Mouse (Mus musculus): ENCODE data around the gene Dgkg.

Gene Dgkg

DNA sequence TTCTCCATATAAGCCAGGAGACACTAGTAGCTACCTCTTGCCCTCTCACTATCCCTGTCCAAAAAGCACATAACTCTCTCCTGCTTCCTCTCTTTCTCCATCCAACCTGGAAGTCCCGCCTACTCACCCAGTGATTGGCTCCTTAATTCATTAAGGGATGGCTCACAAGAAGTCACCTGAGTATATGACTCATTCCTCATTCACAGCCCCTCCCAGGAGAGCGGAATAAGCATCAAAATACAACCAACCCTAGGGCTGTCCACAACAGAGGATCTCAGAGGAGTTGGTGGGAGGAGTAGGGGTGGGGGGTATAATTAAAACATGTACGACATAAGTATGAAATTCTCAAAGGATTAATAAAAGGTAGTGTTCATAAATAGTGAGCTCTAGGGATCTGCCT, 55.3 kb downstream of the Dgkg start:
- in situ Hi-C loops (cut with MboI, MseI) = loop anchor here in 1 of 2 experiments (5.0 kb wide), 1 partner anchor 81 kb away; no protein-coding TSS in a partner anchor

DNA sequence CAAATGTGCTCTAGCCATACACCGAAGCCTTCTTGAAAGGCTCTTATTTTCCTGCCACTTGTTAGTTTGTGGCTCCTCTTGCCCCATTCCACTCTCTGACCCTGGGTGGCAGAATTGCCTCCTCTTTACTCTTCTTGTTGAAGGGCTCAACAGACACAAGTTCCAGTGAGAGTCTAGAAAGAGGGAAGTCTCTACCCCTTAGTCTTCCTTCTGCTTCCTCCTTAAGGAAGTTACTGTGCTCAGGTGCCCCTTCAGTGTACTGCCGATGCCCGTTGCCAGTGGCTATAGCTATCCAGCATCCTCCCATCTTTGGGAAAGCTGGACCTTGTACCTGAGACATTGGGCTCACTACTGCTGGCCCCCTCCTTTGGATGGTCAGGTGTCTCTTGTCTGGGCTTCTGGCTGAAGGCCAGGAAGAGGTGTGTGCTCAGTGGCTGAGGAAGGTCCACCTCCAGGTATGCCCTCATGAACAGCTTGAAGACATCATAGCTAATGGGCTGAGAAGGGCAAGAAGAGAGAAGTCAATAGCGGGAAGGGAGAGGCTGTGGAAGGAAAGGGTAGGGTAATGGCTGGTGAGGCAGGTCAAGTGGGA, 56.8 kb downstream of the Dgkg start:
- in situ Hi-C loops (cut with MboI, MseI) = loop anchor here in 1 of 2 experiments (5.0 kb wide), 1 partner anchor 82 kb away; no protein-coding TSS in a partner anchor

DNA sequence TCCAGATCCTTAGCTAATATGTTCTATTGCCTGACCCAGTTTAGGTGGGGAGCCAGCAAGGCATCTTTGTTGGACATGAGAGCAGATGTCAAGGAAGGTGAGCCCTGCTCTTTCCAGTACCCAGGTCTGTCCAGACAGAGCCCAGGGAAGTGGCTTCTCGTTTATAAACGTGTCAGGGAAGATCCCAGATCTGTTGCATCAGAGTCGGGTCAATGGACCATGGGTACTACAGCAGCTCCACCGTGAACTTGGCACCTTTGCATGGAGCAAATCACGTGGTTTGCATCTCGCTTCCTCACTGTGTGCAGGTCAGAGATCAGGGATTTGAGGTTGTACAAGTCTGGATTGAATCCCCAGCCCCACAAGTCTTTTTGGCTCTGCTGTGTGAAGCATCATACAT, 58.3 kb downstream of the Dgkg start:
- in situ Hi-C loops (cut with MboI, MseI) = no loop called here

DNA sequence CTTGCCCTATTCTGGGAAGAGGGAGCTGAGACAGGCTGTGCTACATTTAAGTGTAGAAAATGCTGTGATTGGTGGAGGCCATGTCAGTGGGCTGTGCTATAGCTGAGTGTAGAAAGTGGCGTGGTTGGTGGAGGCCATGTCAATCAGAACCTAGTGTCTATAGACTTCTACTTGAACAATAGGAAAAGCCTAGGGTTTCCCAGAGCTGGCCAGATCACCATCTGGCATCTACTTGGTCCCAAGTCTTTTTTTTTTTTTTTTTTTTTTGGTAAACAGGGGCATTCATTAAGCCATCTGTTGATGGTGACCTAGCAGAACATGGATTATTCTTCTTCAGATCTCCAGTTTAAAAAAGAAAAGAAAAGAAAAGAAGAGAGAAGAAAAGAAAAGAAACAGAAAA, 60.6 kb downstream of the Dgkg start:
- in situ Hi-C loops (cut with MboI, MseI) = no loop called here

DNA sequence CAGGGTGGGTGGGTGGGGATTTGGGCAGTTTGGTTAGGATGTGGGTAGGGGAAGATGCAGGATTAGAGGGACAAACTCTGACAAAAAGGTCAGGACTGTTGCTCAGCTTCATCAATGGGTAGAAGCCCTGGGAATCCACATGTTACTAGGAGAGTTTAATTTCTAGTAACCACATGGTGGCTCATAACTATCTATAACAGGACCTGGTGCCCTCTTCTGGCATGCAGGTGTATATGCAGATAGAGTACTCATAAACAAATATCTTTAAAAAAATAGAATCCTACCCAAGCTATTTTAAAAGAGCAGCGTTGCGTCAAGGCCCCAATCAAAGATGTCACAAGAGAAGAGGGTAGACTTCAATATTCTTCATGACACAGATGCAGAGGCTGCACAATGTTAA, 63.1 kb downstream of the Dgkg start:
- in situ Hi-C loops (cut with MboI, MseI) = no loop called here

DNA sequence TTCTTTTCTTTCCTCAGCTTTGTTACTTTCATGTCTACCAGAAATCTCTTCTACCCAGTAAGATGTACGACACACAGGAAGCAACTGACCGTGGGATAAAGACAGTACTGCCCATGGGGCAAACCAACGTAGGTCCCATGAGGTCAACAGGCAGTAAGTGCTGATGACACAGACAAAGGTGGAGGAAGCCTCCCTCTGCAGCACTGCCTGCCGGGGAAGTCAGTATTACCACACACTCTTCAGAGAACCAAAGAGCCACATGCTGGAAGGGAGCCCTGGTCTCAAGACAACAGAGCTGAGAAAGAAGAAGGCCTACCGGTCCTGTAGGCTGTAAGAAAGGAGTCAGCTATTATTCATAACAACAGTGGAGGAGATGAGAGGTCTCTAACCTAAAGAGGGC, 67.4 kb downstream of the Dgkg start:
- in situ Hi-C loops (cut with MboI, MseI) = loop anchor here in 1 of 2 experiments (10.0 kb wide), 1 partner anchor 465 kb away; the partner anchor contains the start of gene Kng1

DNA sequence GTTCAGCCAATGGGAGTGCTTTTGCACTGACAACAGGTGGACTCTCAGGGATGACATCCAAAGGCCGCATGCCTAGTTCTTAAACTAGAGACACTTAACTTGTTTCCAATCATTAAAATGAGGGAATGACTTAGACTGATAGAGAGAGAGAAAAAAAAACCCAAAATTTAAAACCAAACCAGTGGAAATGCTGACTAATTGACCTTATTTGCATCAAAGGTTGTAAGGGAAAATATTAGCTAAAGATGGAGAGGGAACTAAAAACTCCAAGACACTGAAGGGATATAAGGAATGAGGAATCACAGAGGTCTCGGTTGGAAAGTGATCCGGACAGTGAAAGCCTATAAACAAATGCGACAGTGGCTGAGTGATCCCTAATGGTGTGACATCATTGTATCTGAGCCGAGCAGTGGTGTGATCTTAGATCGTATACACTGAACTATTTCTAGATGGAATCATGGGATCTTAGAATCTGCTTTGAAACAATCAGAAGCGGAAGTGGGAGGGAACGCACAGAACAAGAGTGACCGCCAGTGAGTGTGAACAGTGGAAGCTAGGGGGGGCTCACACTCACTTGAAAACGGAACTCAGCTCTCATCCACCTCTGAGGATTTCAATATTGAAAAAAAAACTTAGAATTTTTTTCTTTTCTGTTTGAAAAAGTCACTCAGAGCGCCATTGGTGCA, 70.7 kb downstream of the Dgkg start:
- in situ Hi-C loops (cut with MboI, MseI) = loop anchor here in 1 of 2 experiments (10.0 kb wide), 1 partner anchor 469 kb away; the partner anchor contains the start of gene Kng1

DNA sequence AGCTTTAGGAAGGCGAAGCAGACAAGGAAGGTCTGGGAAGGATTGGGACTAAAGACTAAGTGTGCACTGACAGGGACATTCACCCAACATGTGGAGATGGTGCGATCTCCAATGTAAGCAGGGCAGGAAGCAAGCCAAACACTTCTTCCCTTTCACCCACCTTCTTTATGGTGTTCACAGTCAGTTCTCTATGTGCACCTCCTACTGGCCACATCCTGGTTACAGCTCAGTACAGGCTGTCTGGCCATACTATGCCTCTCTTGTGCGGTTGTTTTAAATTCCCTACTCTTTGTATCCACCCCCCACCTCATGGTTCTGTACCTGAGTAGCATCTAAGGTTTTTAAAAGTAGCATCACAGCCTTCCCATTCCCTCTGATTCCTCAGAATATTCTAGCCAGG, 71.5 kb downstream of the Dgkg start:
- in situ Hi-C loops (cut with MboI, MseI) = loop anchor here in 1 of 2 experiments (10.0 kb wide), 1 partner anchor 469 kb away; the partner anchor contains the start of gene Kng1

DNA sequence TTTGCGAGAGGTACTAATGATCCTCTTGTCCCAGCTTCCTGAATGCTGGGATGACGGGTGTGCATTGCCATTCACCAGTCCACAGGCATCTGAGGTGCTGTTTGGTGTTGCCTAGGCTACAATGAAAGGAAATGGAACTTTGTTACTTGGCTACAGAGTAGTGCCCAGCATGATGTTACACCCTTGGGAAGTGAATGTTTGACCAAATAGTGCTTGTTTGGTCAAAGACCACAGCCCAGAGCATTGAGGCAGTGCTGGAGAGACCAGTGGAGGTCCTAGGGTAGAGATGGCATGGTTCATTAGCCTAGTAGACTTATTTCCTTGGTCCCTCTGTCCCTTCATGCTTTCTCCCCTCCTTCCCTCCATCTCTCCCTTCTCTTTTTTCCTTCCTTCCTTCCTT, 73.6 kb downstream of the Dgkg start:
- in situ Hi-C loops (cut with MboI, MseI) = loop anchor here in 1 of 2 experiments (10.0 kb wide), 1 partner anchor 471 kb away; the partner anchor contains the start of gene Kng1

DNA sequence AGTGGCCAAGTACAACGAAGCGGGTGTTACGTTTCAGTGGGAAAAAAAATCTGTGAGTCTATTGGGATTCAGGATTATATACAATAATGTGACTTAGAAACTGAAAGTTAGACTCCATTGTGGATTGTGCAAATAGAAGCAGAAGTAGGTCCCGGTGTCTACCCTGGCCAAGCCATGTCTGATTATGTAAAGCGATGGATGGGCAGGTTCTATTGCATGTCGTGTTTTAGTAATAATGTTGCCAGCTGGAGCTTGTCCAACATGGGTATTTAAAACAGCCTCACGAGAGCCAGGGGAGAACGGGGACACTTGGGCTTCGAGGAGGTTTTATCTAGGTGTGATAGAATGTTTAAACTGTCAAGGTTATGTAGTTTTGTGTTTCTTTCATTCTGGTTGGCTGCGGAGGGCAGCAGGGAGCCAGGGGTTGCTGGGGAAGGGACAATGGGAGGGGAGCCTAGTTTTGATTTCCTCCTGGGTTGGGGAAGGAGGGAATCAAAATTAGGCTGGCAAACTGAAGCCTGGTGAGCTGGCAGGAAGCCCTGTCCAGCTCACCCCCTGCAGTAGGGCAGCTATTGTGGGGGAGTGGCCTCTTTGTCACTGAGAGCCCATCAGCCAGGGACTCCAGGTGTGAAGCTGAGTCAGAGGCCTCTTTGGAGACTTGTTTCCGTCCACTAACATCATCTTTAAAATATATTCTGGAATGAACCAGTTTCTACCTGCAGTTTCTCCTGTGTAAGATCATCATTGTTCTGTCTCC, 74.7 kb downstream of the Dgkg start:
- in situ Hi-C loops (cut with MboI, MseI) = loop anchor here in 1 of 2 experiments (10.0 kb wide), 1 partner anchor 472 kb away; the partner anchor contains the start of gene Kng1

DNA sequence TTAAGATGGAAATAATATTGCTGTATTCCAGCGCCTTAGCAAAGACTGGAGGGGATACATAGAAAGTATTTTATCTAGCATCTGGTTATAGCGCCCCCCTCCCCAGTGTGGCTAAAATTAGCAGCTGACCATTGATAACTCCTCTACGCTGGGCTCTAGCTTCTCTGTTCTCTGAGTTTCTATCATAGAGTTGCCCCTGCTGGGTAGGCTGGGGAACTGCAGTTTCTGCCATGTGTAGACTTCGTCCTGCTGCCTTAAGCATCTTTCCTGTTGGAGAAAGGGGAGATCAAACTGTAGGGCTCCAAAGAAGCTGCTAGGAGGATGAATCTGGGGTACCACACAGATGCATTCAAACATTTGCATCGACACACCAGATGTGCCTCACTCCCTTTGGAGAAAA, 76.9 kb downstream of the Dgkg start:
- in situ Hi-C loops (cut with MboI, MseI) = loop anchor here in 1 of 2 experiments (10.0 kb wide), 1 partner anchor 475 kb away; the partner anchor contains the start of gene Kng1

DNA sequence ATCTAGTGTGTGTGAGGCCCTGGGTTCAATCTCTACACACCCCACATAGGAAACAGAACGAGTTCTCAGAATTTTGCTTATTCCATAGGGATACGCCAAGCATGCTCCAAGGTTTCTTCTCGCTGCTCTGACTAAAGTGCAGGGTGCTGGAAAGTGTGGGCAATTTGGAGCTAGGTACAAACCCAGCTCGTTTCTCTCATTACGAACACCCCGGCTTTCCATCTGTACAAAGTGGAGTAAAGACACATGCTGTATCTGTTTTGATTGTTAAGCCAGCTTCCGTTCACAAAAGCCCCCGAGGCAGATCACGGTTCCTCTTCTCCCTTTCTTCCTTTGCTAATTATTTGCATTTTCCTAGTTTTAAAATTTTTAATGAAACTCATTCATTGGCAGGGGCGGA, 78.1 kb downstream of the Dgkg start:
- in situ Hi-C loops (cut with MboI, MseI) = loop anchor here in 1 of 2 experiments (10.0 kb wide), 1 partner anchor 1016 kb away; no protein-coding TSS in a partner anchor

DNA sequence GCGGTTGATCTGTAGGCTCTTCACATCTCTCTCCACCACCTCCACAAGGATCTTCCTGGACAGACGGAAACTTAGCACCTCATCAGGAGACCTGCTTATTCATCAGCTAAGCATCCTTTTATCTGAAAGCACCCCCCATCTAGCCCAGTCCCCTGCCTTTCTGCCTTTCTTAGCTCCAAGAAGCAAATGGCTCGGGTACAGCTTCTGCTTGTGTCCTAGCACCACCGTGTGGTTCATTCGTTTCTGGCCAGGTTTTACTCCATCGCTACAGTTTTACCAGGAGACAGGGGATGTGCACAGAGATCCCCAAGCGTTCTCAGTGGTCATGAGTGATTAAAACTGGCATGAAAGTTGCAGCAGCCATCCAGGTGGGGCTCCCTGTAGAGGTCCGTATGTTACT, 79.4 kb downstream of the Dgkg start:
- in situ Hi-C loops (cut with MboI, MseI) = loop anchor here in 1 of 2 experiments (10.0 kb wide), 1 partner anchor 1017 kb away; no protein-coding TSS in a partner anchor

DNA sequence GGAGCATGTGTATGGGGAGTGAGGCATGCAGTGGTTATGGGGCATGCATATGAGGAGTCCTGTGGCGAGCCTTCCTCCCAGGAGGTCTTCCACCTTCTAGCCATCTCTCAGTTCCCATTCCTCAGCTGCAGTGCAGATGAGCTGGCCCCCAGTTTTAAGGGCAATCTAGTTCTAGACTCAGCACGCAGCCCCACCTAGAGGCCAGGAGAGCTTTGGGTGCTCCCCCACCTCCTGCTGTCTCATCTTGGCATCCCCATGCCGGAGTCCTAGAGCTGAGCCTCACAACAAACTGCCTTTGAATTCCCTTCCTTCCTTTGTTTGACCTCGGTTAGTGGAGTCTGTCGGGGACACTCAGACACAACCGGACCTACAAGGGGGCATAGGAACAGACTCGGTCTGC, 82.9 kb downstream of the Dgkg start:
- in situ Hi-C loops (cut with MboI, MseI) = loop anchor here (10.0 to 25.0 kb wide), 2 partner anchors 463 to 1021 kb away; partner anchors contain the start of gene Kng2 (in 1 of the 2)

DNA sequence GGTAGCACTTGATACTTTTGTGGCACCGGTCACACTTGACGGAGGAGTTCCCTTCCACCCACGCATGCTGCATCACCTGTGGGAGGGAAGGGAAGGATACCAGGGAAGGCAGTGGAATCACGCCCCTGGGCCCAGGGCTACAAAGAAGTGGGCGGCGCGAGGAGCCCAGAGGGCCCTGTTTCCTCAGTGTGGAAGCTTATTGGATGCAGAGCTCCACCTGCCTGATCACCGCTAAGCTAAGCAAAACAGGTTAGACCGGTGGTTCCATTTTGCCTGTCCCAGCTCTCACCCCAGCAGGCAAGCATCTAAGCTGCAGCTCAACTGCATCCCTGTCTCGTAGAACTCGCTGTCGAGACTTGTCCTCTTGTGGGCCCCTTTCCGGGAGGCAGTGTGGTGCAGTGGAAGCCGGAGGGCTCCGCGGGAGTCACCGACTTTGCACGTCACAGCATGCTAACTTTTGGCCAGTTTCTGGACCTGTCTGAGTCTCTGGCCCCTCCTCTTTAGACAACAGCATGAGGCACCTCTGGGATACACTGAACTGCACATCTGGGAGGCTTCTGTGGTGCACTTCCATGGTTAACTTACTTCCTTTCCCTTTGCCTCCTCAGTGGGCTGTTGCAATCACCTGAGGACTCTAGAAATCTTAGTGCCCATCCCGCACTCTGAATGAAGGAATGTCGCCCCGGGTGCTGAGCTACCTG, 84.2 kb downstream of the Dgkg start:
- in situ Hi-C loops (cut with MboI, MseI) = loop anchor here (10.0 to 25.0 kb wide), 2 partner anchors 465 to 1022 kb away; partner anchors contain the start of gene Kng2 (in 1 of the 2)

DNA sequence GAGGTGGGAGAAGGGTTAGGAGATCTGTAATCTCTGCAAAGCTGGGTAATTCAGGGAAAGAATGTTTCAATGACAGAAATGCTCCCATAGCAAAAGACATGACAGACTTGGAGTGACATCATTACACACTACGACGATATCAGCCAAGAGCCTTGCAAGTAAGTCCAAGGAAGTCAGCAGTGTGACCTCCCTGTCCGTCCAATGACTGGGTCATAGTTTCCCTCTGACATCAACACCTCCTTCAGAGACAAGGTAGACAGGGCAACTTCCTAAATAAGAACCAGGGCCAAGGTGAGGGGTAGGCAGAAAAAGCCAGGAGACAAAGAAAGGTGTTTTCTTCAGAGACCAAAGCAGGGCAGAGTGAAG, 92.1 kb downstream of the Dgkg start:
- in situ Hi-C loops (cut with MboI, MseI) = loop anchor here (5.0 to 25.0 kb wide), 4 partner anchors 237 to 472 kb away; partner anchors contain the start of gene Kng2 (in 1 of the 2)

DNA sequence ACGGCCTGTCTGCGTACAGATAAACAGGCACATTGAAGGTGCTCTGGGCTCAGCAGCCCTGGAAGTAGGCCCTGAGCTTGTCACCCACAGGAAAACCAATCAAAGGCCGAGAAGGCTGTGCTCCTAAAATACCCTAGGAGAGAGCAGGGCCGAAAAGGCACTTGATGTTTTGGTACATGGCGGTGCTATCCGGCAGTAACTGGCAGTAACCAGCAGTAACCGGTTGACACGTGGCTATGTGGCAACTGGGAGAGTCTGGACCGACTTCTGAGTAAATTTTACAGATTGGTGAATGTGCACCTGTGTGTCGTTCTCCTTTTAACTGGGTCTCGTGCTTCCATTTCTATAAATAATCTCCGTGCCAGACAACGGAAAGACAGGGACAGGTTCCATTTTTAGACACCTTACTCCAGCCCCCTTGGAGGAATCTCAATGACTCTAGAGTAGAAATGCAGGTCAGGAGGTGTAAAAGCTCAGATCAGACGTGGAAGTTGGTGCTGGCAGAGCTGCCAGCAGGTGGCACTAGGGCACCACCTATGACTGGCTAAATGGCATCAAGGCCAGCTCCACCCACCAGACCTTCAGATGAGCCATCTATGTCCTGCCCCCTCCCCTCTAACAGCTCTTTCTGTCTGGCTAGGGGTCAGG, 92.6 kb downstream of the Dgkg start:
- in situ Hi-C loops (cut with MboI, MseI) = loop anchor here (5.0 to 25.0 kb wide), 4 partner anchors 238 to 473 kb away; partner anchors contain the start of gene Kng2 (in 1 of the 2)

DNA sequence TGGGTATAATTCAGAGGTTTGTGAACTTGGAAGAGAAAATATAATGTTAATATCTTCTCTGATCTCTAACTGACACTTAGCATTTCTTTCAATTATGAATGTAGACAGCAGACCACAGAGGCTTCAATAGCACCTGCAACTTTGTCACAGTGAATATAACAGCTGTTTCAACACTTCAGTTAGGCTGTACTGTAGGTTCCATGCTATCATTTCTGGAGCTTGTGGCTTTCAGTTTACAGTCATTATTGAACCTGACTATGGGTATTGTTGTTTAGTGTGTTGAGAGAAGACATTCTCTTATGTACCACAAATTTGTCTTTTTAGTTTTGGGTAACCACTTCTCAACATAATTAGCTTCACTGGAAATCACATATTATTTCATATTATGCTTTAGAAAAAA, 93.4 kb downstream of the Dgkg start:
- in situ Hi-C loops (cut with MboI, MseI) = loop anchor here (5.0 to 25.0 kb wide), 4 partner anchors 239 to 474 kb away; partner anchors contain the start of gene Kng2 (in 1 of the 2)

DNA sequence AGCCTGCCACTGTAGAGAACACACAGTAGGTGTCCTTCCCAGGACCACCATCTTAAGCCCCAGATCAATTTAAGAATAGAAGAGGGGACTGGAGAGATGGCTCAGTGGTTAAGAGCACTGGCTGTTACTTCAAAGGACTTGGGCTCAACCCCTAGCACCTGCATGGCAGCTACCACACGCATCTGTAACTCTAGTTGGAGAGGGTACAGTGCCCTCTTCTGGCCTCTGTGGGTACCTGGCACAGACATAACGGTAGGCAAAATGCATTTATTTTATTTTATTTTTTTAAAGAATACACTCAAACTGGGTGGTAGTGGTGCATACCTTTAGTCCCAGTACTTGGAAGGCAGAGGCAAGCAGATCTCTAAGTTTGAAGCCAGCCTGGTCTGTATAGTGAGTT, 102.0 kb downstream of the Dgkg start:
- in situ Hi-C loops (cut with MboI, MseI) = loop anchor here (5.0 to 25.0 kb wide), 4 partner anchors 180 to 482 kb away; partner anchors contain the start of gene Kng2 (in 1 of the 2)

DNA sequence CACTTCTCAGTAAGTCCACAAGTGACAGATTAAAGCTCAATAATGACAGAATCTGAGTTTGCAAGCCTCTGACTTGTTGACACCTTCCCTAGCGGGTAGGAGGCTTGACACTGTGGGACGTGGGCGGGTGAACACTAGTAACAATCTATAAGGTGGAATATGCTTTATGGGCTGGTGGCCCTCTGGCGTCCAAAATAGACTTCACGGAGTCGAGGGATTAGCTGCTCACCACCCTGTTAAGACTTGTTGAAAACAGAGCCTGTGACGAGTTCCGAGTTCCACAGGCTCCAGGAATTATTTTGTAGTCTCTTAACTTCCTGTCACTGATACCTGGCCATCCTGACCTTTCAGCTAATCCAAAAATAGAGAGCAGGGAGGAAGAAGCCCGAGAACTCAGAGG, 104.7 kb downstream of the Dgkg start:
- in situ Hi-C loops (cut with MboI, MseI) = loop anchor here (5.0 to 25.0 kb wide), 4 partner anchors 178 to 485 kb away; partner anchors contain the start of gene Kng2 (in 1 of the 2)
